Mouse (Mus musculus) kidney, adult 2 months (tissue): ENCODE measurements around the gene Atp6v0c.

ENCODE experiments used
- CTCF ChIP-seq: fragments of 200-500 bp; conservative IDR thresholded peaks from 2 replicates; pipeline ENCODE4 v1.5.1; 2011; ENCODE audit warnings: low read depth, mild to moderate bottlenecking, control low read depth, low read length, moderate library complexity, mixed read lengths; ENCODE audit not compliant: insufficient read depth, insufficient read length
- POLR2A ChIP-seq: fragments of 200-500 bp; IDR thresholded peaks from one replicate; pipeline ENCODE4 v1.6.1; 2011; ENCODE audit warnings: low read depth, low read length, control low read depth

GRCm38 (mm10) chr17:24167120-24167519, 2.4 kb downstream of the Atp6v0c start:
- TF ChIP-seq CTCF = no peak
- TF ChIP-seq POLR2A = no peak
